Mouse (Mus musculus) kidney, postnatal 14 days (tissue): Measurements from ENCODE around the gene Tnrc6c.

Source experiments
- DNase-seq: peaks from one replicate; pipeline ENCODE4 v3.0.0; 2022; ENCODE audit warnings: mixed read lengths

The Tnrc6c gene

DNA sequence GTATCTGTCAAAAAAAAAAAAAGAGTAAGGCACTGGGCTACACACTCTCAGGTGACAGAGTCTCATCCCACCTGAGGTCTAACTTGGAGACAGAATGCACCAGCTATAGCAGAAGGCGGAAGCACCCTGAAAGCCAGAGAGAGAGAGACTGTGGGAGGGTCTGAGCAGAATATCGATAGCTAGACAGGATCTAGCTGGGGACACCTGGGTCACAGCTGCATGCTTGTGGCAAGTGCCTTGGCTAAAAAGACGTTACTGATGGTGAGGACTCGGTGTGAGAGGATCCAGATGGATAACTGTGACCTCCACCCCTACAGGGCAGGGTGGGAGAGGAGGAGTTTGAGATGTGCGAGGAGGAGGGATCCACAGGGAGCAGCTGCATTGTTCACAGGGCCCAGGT, 142.9 kb downstream of the Tnrc6c start:
- DNase-seq = no peak

DNA sequence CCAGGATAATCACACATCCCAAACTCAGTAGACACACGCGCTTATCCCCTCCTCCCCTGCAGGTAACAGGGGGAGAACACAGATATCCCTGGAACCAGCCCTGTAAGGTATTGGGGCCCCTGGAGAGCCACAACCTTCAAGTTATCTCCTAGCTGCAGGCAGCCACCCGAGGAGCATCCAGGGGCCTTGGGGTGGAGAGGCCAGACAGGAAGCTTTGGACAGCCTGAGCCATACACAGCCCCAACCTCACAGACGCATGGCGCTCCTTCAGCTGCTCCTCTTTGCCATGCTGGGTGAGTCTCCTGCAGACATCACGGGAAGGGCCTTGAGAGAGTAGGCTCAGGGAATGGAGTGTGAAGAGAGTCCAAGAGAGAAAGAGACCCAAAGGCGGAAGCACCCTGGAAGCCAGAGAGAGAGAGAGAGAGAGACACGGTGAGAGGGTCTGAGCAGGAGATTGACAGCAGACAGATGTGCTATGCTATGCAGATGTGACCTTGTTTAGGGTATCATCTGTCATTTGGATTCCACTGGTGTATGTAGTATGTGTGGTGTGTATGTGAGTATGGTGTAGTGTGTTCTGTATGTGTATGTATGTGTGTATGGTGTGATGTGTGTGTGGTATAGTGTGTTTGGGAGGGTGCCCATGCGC, 143.5 kb downstream of the Tnrc6c start, which contains the start of gene 6030468B19Rik:
TSS of gene 6030468B19Rik (plus strand) at position 150 of the 649 bp plus-strand sequence.
- no peak for DNase-seq

DNA sequence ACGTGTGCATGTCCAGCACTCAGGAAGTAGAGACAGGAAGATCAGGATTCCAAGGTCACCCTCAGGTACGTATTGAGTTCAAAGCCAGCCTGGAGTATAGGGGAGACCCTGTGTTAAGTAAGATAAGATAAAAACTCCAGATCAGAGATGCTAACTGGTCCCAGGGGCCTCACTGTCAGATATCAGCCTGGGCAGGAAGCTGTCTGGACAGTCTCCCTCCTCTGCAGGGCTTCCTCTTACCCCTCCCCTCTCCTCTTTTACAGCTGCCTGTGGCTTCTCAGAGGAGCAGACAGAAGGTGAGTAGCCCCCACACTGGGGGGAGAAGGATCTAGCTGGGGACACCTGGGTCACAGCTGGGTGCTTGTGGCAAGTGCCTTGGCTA, 144.1 kb downstream of the Tnrc6c start:
- peak; percentile 24 for DNase-seq

DNA sequence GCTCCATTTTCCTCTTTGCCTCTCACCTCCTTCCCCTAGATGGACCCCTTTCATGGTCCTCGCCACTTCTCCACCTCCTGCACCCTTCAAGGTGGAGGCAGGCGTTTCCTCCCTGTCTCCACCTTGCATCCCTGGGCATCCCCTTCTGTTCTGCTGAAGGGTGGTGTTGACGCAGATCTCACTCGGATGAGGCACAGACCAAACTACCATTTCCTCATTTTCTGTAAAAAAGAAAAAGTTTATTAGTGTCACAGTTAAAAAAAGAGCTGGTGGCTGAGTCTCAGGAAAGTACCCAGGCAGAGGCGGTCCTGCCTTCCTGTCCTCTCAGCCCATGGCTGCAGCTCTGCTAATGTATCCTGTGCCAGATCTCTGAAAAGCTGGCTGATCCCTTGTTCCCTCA, 145.1 kb downstream of the Tnrc6c start:
- peak; percentile 35 for DNase-seq

DNA sequence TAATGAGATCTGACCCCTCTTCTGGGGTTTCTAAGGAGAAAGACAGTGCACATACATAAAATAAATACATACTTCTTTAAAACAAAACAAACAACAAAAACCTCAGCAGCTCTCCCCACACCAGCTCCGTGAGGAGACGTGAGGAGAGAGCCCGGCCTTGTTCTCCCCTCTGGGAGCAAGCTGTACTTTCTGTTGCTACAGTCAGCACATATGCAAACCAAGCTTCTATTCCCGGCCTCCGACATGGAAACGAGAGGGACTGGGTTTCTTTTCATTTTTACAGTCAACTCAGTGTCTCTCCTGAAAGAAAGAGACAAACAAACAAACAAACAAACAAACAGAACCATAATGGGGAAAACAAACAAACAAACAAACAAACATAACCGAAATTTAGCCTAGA, 145.9 kb downstream of the Tnrc6c start:
- no peak for DNase-seq

DNA sequence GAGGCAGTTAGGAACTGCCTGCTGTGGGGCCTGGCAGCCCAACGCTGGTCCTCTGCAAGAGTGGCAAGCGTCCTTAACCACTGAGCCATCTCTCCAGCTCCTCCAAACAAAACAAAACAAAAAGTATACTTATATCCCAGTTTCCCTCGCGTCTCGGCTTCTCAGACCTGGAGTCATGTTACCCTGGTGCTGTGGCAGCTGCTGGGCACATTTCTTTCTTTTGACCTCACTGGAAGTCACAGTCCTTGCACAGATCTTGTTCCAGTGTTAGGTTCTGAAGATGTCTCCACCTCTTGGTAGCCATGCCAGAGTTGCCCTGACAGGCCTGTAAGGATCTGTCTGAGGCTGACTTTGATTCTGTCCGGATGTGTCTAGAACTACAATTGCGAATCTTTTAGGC, 147.6 kb downstream of the Tnrc6c start:
- DNase-seq = no peak

DNA sequence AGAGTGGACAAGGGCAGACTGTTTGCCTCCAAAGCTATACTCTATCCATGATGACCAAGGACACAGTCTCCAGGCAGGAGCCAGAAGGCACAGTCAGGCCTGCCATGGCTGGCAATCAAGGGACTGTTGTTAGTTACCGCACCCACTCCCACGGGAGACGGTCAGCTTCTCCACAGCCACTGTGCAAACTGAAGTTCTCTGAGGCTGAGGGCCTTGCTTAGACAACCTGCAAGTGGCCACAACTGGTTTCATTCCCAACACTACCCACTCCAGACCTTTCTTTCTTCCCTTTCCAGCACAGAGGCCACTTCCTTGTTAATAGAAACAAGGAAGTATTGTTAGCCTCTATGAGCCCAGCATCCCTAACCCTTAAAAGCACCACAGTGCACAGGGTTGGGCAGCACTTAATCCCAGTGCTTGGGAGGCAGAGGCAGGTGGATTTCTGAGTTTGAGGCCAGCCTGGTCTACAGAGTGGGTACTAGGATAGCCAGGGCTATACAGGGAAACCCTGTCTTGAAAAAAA, 149.1 kb downstream of the Tnrc6c start:
- DNase-seq = no peak

DNA sequence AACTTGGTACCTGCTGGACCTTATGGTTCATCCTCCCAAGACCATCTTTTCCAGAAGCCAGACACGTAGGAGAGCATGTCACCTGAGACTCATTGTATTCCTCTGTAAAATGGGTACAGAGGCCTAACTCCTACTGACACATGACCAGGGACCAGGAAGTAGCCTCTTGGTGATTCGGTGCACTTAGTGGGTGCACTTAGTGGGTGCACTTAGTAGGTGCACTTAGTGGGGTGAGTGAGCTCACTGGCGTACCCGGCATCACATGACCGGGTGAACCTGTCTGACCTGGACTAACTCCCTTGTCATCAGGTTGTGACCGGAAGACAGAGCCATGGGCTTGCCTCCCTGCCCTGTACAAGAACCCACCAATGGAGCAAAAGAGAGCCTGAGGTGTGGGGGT, 152.7 kb downstream of the Tnrc6c start:
- no peak for DNase-seq

DNA sequence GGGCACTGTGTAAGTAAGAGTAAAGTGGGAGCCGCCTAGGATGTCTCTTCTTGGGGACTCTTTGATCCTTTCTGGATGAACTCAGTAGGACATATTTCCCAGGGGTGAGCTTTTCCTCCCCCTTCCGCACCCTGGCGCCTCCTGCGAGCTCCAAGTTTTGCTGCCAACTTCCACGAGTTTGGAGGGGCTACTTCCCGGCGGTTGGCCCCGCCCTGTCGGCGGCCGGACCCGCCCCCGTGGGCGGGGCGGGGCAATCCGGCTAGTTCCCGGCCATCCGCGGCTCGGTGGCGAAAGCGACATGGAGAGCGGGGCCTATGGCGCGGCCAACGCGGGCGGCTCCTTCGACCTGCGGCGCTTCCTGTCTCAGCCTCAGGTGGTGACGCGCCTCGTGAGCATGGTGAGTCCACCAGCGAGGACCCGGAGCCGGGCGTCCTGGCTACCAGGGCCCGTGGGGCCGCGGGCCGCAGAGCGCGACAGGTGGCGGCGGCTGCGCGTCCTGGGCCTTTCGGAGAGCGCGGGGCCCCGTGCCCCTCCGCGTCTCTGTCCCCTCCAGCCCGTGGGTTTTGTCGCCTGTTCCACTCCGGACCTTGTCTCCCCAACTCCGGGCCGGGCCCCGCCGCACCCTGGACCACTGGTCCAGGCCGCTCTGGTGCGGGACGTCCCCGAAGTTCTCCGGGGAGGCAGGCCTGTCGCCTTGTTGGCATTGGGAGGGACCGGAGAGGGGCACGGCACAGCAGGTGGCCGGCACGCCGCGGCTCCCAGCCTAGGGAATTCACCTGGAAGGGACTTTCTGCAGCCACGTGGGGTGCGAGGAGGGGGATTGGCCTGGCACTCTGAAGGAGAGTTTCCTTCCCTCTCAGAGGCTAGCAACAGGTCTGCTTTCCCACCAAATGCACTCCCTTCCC, 155.6 kb downstream of the Tnrc6c start, which contains the start of the genes Gm20708 and Syngr2:
TSS of gene Gm20708 (plus strand) at position 262 of the 905 bp plus-strand sequence.
TSS of gene Syngr2 (plus strand) at position 262 of the 905 bp plus-strand sequence.
- DNase-seq = peak; percentile 89

DNA sequence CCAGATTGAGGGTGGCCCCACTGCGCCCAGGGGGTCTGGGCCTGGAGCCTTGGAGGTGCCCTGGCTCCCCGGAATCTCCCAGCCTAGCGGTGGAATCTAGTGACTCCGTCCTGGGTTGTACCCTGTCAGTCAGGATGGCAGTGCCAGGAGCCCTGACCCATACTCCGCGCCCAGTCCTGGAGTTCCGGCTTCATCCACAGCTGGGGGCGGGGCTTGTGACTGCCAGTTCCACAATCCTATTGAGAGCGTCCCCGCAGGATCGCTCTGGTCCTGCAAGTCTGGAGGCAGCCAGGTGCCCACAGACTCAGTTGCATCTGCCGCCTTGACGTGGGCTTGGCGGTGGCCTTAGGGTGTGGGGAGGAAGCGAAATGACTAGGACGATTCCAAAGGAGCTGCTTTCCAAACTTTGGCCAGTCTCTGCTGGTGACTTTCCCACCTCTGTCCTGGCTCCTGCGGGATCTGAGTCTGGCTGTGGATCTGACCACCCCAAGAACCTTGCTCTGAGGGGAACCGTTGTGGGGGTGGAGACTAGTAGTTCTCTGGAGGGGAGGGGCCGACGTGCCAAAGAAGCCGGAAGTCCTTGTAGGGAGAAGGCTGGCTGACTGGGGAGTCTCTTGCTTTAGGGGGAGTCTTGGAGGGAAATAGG, 156.4 kb downstream of the Tnrc6c start:
- peak; percentile 94 for DNase-seq
